Mouse (Mus musculus): ENCODE measurements around the gene Klrg2. TPM values are rescaled to one million over a fixed set of nuclear protein-coding genes. Genes with fewer than 3 reads are reported as not detected.

Gene Klrg2
- total RNA-seq, 2 experiments from 2014 or later: 0.05 TPM; not detected in 1

DNA sequence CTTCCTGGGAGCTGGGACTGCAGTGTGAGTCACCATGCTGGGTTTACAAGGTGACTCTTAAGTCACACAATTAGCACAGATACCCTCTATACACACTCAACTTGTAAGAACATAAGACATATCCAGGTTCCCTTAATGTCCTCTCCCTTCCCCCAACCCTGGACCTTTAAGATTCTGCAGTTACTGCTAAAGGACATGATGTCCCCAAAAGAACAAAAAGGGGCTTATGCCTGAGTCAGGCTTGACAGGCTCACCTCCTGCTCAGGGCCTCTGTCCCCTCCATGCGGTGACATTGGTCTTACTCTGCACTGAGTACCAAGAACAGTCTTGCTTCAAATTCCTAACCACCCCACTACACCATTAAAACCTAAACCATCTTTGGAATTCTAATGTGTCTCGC, 4.2 kb downstream of the Klrg2 start:
- ATAC-seq (replicated peaks; ENCODE audit: poor library complexity): no peak

DNA sequence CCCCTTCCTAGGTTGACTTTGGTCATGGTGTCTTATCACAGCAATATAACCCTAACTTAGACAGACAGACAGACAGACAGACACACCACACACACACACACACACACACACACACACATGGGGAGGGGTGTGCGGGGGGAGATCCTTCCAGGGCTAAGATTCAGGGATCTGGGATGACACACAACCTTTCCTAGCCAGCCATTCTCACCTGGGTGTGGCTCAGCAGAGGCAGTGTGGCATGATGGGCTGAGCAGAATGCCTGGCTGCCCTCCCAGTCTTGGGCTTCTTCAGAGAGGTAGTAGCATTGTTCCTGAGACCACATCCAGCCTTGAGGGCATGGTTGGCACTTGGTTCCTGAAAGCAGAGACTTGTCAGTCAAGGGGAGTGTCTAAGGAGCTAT, 7.5 kb downstream of the Klrg2 start:
- no peak for ATAC-seq (replicated peaks; ENCODE audit: poor library complexity)

DNA sequence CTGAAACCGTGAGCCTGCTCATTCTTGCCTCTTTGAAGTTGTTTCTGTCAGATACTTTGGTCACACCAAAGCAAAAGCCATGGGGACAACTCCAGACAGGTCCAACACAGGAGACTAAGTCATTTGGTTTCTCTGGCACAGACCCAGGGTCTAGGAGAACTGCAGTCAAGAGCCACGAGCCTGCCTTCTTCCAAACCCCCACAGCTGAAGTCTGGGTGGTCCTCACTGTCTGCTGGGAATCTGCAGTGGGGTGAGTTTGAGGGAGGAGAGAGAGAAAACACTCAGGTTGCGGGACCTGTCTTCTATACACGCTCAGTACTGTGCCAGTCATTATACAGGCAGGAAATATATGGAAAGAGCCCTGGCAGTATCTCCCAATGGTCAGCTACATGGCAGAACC, 9.6 kb downstream of the Klrg2 start:
- no peak for ATAC-seq (replicated peaks; ENCODE audit: poor library complexity)

DNA sequence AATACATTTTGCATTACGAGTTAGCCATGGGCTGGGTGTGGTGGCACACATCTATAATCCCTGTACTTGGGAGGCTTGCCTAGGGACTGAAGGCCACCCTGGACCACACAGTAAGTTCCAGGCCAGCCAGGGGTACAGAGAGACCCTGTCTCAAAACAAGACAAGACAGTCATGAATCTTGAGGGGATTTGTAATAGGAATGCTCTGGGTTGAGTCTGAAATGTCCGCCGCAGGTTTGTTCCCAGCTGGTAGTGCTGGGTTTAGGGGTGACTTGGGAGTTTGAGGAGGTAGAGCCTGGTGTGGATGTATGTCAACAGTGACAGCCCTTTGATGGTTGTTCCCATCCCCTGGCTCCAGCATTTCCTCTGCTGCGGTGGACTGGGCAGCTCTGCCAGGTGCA, 10.0 kb downstream of the Klrg2 start:
- ATAC-seq (replicated peaks; ENCODE audit: poor library complexity): no peak

DNA sequence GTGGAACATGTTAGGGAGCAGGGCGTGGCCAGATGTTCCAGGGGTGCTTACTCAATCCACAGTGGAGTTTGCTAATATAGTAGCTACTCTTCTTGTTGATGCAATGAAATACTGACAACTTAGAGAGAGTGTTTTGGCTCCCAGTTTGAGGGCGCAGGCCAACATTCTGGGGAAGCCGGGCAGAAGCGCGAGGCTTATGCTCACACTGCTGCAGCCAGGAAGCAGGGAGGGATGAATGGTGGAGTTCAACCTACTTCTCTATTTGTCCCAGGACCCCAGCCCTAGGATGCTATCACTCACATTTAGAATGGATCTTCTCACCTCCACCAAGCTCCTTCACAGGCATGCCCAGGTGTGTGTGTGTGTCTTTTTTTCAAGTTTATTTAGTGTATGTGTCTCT, 11.0 kb downstream of the Klrg2 start:
- ATAC-seq (replicated peaks; ENCODE audit: poor library complexity): no peak

DNA sequence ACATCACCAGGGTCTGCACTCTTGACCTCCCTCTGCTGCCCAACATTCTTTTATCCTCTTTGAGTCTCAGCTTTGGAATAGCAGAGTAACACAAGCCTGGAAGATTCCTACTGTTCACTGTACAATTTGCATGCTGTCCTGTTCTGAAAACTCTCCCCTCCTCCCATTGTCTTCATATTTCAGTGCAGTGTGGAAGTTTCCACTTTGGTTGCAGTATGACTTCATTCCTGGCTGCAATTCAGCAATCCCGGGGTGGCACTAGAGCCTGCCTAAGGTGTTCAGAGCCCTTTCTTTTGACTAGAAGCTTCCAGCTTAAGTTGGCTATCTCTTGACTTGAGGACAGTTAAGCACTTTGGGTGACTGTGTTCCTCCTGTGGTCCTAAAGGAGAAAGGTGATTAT, 12.6 kb downstream of the Klrg2 start:
- ATAC-seq (replicated peaks; ENCODE audit: poor library complexity): no peak

DNA sequence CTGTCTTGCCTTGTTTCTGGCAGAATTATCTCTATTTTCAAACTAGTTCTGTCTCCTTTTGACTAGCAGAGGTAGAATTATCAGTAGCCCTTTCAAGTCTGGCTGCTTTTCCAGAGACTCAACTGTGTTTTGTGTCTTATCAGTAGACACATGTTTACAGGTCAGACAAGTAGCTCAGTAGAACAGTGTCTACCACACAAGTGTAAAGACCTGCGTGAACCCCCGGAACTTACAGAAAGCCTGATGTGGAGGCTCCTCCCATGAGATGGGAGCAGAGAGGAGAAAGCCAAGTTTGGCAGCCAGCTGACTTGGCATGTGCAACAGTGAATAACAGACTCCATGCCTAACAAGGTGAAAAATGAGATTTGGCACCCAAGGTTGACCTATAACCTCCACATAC, 13.6 kb downstream of the Klrg2 start:
- peak; percentile 97 for ATAC-seq (replicated peaks; ENCODE audit: poor library complexity)

DNA sequence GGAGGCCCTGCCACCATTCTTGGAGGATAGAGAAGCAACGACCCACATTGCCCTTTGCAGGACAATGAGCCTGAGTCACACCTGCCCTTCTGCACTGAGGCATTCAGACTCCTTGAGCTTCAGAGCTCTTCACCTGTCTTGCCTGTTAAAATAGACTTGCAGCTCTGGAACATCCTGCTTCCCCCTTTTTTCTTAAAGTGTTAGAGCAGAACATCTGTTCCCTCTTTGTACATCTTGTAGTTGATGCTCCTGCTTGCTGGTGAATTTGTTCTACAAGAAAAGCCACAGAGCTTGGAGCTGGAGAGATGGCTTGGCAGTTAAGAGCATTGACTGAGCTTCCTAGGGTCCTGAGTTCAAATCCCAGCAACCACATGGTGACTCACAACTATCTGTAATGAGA, 14.6 kb downstream of the Klrg2 start:
- ATAC-seq (replicated peaks; ENCODE audit: poor library complexity): no peak

DNA sequence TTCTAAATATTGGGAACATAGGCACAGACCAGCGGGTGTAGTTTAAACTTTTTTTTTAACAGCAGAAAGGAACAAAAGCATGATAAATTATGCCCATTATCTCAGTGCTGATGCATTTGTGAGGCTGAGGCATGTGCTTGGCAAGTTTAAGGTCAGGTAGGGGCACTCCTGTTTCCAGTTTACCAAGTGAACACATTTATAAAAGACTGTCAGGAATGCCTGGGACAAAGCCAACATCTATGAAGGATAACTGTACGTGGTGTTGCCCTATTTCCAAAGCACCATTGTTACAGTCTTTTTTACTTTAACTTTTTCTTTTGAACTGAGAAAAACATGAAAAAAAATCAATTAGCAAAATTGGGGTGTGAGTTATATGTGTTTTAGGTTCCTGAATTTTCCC, 27.1 kb downstream of the Klrg2 start:
- no peak for ATAC-seq (replicated peaks; ENCODE audit: poor library complexity)

DNA sequence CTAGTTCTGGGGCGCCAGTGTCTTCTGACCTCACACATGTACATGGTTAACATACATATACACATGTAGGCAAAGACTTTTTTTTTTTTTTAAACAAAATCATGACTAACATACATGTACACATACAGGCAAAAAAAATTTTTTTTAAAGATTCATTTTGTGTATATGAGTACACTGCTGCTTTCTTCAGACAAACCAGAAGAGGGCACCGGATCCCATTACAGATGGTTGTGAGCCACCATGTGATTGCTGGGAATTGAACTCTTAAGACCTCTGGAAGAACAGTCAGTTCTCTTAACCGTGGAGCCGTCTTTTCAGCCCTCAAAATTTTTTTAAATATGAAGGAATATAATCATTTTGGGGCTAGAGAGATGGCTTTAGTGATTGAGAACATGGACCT, 39.6 kb downstream of the Klrg2 start:
- ATAC-seq (replicated peaks; ENCODE audit: poor library complexity): peak; percentile 26; the same call in 1 of the 2 replicates

DNA sequence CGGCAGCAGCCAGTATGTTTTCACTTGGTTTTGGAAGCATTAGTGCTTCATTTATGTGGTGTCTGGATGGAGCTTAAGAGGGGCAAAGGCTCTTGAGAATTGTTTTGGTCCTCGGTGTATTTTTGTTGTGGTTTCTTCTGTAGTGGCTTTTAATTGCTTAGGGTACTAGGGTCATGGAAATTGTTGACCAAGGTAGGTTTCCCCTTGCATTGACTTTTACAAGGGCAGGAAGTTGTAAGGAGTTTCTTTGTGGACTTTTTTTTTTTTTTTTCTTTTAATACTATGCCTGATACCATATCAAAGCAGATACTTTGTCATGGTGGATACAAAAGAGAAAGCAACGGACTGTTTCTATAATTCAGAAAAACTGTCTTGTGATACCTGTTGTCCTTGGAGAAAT, 55.3 kb downstream of the Klrg2 start:
- no peak for ATAC-seq (replicated peaks; ENCODE audit: poor library complexity)

DNA sequence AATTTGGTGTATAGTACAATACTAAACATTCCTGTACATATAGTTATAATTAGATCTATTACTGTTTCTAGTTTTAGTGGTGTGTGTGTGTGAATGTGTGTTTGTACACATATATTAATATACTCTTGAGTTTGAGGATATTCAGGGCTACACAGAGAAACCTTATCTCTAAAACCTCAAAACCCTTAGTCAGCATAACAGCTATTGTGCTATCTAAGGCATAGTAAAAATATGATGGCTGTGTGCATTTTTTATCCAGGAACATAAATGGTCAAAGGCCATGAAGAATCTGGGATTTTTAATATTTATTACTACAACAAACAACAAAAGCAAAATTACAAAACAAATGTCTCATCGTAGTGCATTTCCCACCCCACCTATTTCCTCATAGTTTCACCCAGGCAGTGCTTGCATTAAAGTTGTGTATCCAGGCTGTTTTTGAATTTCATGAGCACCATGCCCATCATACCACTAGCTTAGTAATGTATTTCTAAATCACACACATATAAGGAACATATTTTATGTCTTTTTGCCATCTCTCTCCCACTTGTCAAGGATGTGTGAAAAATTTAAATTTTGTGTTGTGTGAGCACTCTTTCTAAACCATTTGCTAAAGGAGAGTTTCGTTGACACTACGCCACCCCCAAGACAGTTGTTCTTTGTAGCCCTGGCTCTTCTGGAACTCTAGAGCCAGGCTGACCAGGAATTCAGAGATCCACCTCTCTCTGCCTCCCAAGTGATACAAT, 56.8 kb downstream of the Klrg2 start:
- ATAC-seq (replicated peaks; ENCODE audit: poor library complexity): no peak

DNA sequence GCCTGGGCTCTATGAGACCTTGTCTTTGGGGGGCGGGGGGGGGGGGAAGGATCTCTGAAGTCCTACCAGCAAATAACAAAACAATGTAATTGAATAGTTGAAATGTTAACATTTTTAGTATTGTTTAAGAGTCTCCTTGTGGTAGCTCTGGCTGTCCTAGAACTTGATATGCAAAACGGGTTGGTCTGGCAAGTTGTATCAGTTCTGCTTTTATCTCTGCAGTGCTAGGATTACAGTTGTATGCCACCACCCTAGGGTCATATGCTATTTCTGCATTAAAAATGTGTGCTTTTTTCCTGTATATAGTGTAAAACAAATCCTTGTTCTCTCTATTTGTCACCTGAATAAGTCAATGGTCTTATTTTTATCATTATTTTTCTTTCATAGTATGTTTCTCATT, 60.9 kb downstream of the Klrg2 start:
- peak; percentile 52; the same call in 1 of the 2 replicates for ATAC-seq (replicated peaks; ENCODE audit: poor library complexity)

Other genes with a start within 250 kb of the Klrg2 start
- gene Ubn2, start 203.3 kb downstream of the Klrg2 start, total RNA-seq (2015): 34.8 and 44.5 TPM in 2 replicates
- 13.5 and 20.6 TPM in 2 replicates for gene Ubn2, start 203.3 kb downstream of the Klrg2 start, total RNA-seq (2017)
- 99.9 and 108 TPM in 2 replicates for gene Fmc1, start 103.7 kb downstream of the Klrg2 start, total RNA-seq (2015)
- 58.3 and 60.3 TPM in 2 replicates for gene Fmc1, start 103.7 kb downstream of the Klrg2 start, total RNA-seq (2017)
- 183 and 193 TPM in 2 replicates for gene Luc7l2, start 85.9 kb downstream of the Klrg2 start, total RNA-seq (2015)
- gene Luc7l2, start 85.9 kb downstream of the Klrg2 start, total RNA-seq (2017): 181 and 264 TPM in 2 replicates
- gene Clec2l, start 25.8 kb upstream of the Klrg2 start, total RNA-seq (2015): not detected in 2 replicates
- gene Clec2l, start 25.8 kb upstream of the Klrg2 start, total RNA-seq (2017): not detected in 2 replicates
- gene Tbxas1, start 238.2 kb upstream of the Klrg2 start, total RNA-seq (2015): 11.3 and 15.9 TPM in 2 replicates
- gene Tbxas1, start 238.2 kb upstream of the Klrg2 start, total RNA-seq (2017): 13.1 TPM in 2 replicates
- 58.0 and 60.1 TPM in 2 replicates for gene Hipk2, start 238.9 kb upstream of the Klrg2 start, total RNA-seq (2015)
- gene Hipk2, start 238.9 kb upstream of the Klrg2 start, total RNA-seq (2017): 9.0 and 12.6 TPM in 2 replicates